Mouse (Mus musculus): ENCODE measurements around the gene Ltf. TPM values are rescaled to one million over a fixed set of nuclear protein-coding genes. Genes with fewer than 3 reads are reported as not detected.

Ltf gene
- total and polyA plus RNA-seq, 2 experiments from 2014 or later = 0.93 to 1.4 TPM

DNA sequence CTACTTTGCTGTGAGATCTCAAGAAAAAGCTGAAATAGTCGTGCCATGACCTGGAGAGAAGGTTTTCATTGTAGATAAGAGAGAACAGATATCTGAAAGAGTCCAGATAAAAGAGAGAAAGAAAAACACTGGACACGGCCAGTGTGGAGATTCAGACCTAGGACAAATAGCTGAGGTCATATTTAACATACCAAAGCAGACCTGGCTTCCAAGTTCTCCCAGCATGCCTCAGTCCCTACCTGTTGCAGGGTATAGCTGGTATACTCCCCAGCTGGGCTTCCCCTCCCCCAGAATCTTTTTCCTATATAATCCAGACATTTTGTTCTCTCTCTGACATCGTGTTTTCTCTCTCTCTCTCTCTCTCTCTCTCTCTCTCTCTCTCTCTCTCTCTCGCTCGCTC lies 68.9 kb downstream of the Ltf start:
- Histone ChIP-seq H3K4me3 (ENCODE audit: low read depth, low read length) (no peak overlapping the region), H3K4me2 (ENCODE audit: low read depth, low read length, poor library complexity, severe bottlenecking) (no peak overlapping the region), H3K27me3 (ENCODE audit: insufficient read depth, low read length) (no peaks in the 10 kb centered on the region; the same call in 1 of the 2 replicates), H3K27ac (ENCODE audit: low read depth, low read length) (no peak overlapping the region), H3K4me1 (ENCODE audit: insufficient read depth, low read length) (no peaks in the 10 kb centered on the region), H3K9ac (replicated peaks; ENCODE audit: low read length, poor library complexity, severe bottlenecking) (no peak overlapping the region), H3K36me3 (ENCODE audit: insufficient read depth, low read length) (no peaks in the 10 kb centered on the region), H3K9me3 (ENCODE audit: low read length) (no peaks in the 10 kb centered on the region)
- ATAC-seq (ENCODE audit: low FRiP score) (no peak), DNase-seq (ENCODE audit: low spot score) (no peak)
- no peak for TF ChIP-seq CTCF (IDR thresholded peaks at IDR 0.05)
- 12% methylated on average over 3 of the region's 5 CpGs for WGBS

DNA sequence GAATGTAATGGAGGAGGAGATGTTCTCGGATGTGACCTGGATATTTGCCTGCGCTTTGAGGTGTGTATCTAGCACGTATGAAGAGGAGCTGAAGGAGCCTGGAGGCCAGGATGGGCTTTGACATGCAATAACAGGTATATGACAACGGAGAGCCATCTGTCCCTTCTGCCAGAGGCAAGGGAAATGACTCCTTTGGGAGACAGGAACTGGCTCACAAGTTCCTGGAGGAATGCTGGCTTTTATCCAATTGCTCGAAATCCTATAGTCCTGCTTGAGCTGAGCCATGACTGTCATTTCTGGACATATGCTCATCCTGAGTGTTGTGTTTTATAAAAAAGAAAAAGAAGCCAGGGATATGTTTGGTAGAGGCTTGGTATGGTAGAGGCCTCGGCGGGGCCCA lies 69.8 kb downstream of the Ltf start:
- H3K36me3 ChIP-seq (ENCODE audit: insufficient read depth, low read length) = no peaks in the 10 kb centered on the region
- no peaks in the 10 kb centered on the region for H3K4me1 ChIP-seq (ENCODE audit: insufficient read depth, low read length)
- DNase-seq (ENCODE audit: low spot score) (peak; percentile 54), ATAC-seq (ENCODE audit: low FRiP score) (no peak)
- WGBS = 38% methylated on average over 7 of the region's 7 CpGs
- H3K4me2 ChIP-seq (ENCODE audit: low read depth, low read length, poor library complexity, severe bottlenecking) = no peak overlapping the region
- no peak for TF ChIP-seq CTCF (IDR thresholded peaks at IDR 0.05)
- H3K27ac ChIP-seq (ENCODE audit: low read depth, low read length) = no peak overlapping the region
- no peak overlapping the region for H3K4me3 ChIP-seq (ENCODE audit: low read depth, low read length)
- H3K27me3 ChIP-seq (ENCODE audit: insufficient read depth, low read length) = no peaks in the 10 kb centered on the region; the same call in 1 of the 2 replicates
- no peak overlapping the region for H3K9ac ChIP-seq (replicated peaks; ENCODE audit: low read length, poor library complexity, severe bottlenecking)
- H3K9me3 ChIP-seq (ENCODE audit: low read length) = no peaks in the 10 kb centered on the region

Other genes with a start within 250 kb of the Ltf start
- not detected in 2 replicates for gene Prss42, start 221.1 kb upstream of the Ltf start, total RNA-seq (2014; rRNA removed)
- not detected in 2 replicates for gene Prss42, start 221.1 kb upstream of the Ltf start, polyA plus RNA-seq (2015; fragmentation: Nextera tagmentation; extraction: Ambion mirVana)
- gene Prss44, start 205.3 kb upstream of the Ltf start, total RNA-seq (2014; rRNA removed) = not detected in 2 replicates
- not detected in 2 replicates for gene Prss44, start 205.3 kb upstream of the Ltf start, polyA plus RNA-seq (2015; fragmentation: Nextera tagmentation; extraction: Ambion mirVana)
- gene Prss43, start 192.6 kb upstream of the Ltf start, total RNA-seq (2014; rRNA removed) = not detected in 2 replicates
- 0.11 and 0.31 TPM in 2 replicates for gene Prss43, start 192.6 kb upstream of the Ltf start, polyA plus RNA-seq (2015; fragmentation: Nextera tagmentation; extraction: Ambion mirVana)
- 1.2 TPM in 1 of 2 replicates, not detected in the other for gene Prss45, start 184.7 kb upstream of the Ltf start, total RNA-seq (2014; rRNA removed)
- gene Prss45, start 184.7 kb upstream of the Ltf start, polyA plus RNA-seq (2015; fragmentation: Nextera tagmentation; extraction: Ambion mirVana) = 0.46 and 0.54 TPM in 2 replicates
- not detected in 2 replicates for gene Prss46, start 174.8 kb upstream of the Ltf start, total RNA-seq (2014; rRNA removed)
- gene Prss46, start 174.8 kb upstream of the Ltf start, polyA plus RNA-seq (2015; fragmentation: Nextera tagmentation; extraction: Ambion mirVana) = 0.12 TPM in 1 of 2 replicates, not detected in the other
- gene Prss50, start 161.3 kb upstream of the Ltf start, total RNA-seq (2014; rRNA removed) = 0.57 and 1.0 TPM in 2 replicates
- 1.3 and 1.5 TPM in 2 replicates for gene Prss50, start 161.3 kb upstream of the Ltf start, polyA plus RNA-seq (2015; fragmentation: Nextera tagmentation; extraction: Ambion mirVana)
- gene Als2cl, start 139.4 kb upstream of the Ltf start, total RNA-seq (2014; rRNA removed) = 5.8 and 9.0 TPM in 2 replicates
- 1.2 and 1.6 TPM in 2 replicates for gene Als2cl, start 139.4 kb upstream of the Ltf start, polyA plus RNA-seq (2015; fragmentation: Nextera tagmentation; extraction: Ambion mirVana)
- 3.7 and 7.6 TPM in 2 replicates for gene Tmie, start 139.2 kb upstream of the Ltf start, total RNA-seq (2014; rRNA removed)
- 6.6 and 7.6 TPM in 2 replicates for gene Tmie, start 139.2 kb upstream of the Ltf start, polyA plus RNA-seq (2015; fragmentation: Nextera tagmentation; extraction: Ambion mirVana)
- not detected in 2 replicates for gene Fam240a, start 102.4 kb upstream of the Ltf start, total RNA-seq (2014; rRNA removed)
- gene Fam240a, start 102.4 kb upstream of the Ltf start, polyA plus RNA-seq (2015; fragmentation: Nextera tagmentation; extraction: Ambion mirVana) = not detected in 2 replicates
- not detected in 2 replicates for gene Tdgf1, start 73.1 kb upstream of the Ltf start, total RNA-seq (2014; rRNA removed)
- not detected in 2 replicates for gene Tdgf1, start 73.1 kb upstream of the Ltf start, polyA plus RNA-seq (2015; fragmentation: Nextera tagmentation; extraction: Ambion mirVana)
- gene Lrrc2, start 67.7 kb upstream of the Ltf start, total RNA-seq (2014; rRNA removed) = 0.28 and 0.93 TPM in 2 replicates
- 1.1 TPM in 2 replicates for gene Lrrc2, start 67.7 kb upstream of the Ltf start, polyA plus RNA-seq (2015; fragmentation: Nextera tagmentation; extraction: Ambion mirVana)
- not detected in 2 replicates for gene Rtp3, start 28.7 kb upstream of the Ltf start, total RNA-seq (2014; rRNA removed)
- gene Rtp3, start 28.7 kb upstream of the Ltf start, polyA plus RNA-seq (2015; fragmentation: Nextera tagmentation; extraction: Ambion mirVana) = 0.06 TPM in 1 of 2 replicates, not detected in the other
- 0.82 and 0.85 TPM in 2 replicates for gene Ccrl2, start 38.2 kb downstream of the Ltf start, total RNA-seq (2014; rRNA removed)
- gene Ccrl2, start 38.2 kb downstream of the Ltf start, polyA plus RNA-seq (2015; fragmentation: Nextera tagmentation; extraction: Ambion mirVana) = 1.1 and 1.2 TPM in 2 replicates
- gene Lrrfip2, start 98.3 kb downstream of the Ltf start, total RNA-seq (2014; rRNA removed) = 23.7 and 32.7 TPM in 2 replicates
- gene Lrrfip2, start 98.3 kb downstream of the Ltf start, polyA plus RNA-seq (2015; fragmentation: Nextera tagmentation; extraction: Ambion mirVana) = 42.2 and 44.0 TPM in 2 replicates

Data from midbrain, postnatal 0 days (tissue).